Mouse (Mus musculus): ENCODE results near the gene Dusp1. TPM values are rescaled to one million over a fixed set of nuclear protein-coding genes. Genes with fewer than 3 reads are reported as not detected.

Dusp1 gene
- polyA plus RNA-seq, 1 experiment from 2014 or later: 18.9 TPM

DNA sequence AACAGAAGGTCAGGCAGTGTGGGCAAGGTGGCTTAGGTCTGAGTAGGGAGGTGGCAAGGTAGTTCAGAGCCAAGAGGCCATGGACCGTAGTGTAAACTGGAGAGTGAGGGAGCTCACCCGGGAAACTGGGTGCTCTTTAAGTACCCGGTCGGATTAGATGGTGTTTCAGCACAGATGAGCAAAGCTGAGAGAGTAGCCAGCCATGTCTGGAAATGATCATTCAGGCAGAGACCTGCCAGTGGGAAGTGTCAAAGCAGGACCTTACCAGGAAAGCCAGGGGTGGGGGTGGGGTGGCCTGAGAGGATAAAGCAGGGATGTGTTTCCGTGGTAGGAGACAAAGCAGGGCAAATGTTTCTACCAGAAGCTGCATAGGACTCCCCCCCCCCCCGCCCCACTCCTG lies 85.1 kb downstream of the Dusp1 start:
- Histone ChIP-seq H3K9me3 (ENCODE audit: control insufficient read depth) (no peaks in the 10 kb centered on the region), H3K27ac (ENCODE audit: low read depth, low read length) (no peak overlapping the region), H3K36me3 (ENCODE audit: control insufficient read depth, insufficient read depth) (no peaks in the 10 kb centered on the region), H3K4me1 (replicated peaks; ENCODE audit: control insufficient read depth, insufficient read depth, low read length) (no peaks in the 10 kb centered on the region), H3K4me3 (ENCODE audit: low read depth, low read length) (no peak overlapping the region), H3K27me3 (replicated peaks; ENCODE audit: control insufficient read depth, insufficient read depth, low read length) (no peaks in the 10 kb centered on the region), H3K4me2 (replicated peaks; ENCODE audit: low read depth) (no peak overlapping the region), H3K9ac (ENCODE audit: low read depth, low read length) (no peak overlapping the region)
- TF ChIP-seq CTCF (IDR thresholded peaks at IDR 0.05; ENCODE audit: low read depth): no peak
- 53% methylated on average over 6 of the region's 6 CpGs for WGBS
- no peak for ATAC-seq

DNA sequence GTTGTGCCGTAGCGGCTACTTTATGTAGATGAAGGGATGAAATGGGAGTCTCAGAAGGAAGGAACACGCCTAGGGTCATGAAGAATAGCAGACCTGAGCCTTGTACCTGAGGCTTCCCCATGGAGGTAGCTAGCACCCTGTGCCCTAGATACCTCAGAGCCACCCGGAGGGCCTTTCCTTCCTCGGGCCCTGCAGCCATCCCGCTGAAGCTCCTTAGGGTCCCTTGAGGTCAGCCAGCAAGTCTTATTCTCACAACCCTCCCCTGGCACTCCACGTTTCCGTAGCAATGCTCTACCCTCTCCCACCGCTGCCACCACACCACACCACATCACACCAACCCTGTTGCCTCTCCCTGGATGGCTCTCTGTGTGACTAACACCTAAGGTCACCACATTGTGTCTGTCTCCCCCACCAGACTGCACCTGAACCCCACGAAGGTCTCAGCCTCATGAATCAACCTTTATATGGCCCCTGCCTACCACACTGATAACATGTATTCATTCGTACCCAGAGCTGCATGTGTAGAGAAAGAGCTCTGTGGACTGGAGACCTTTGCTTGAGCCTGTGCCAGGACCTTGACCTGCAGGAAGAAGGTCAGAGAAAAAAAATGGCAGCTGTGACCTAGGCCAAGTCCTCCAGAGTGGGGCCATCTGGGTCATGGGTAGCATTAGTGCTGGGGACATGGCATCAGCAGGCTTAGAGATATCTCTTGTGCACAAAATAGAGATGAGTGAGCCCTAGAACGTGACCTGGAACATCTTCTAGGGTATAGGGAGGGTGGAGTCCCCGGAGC lies 93.6 kb downstream of the Dusp1 start:
- Histone ChIP-seq H3K4me2 (replicated peaks; ENCODE audit: low read depth) (no peak overlapping the region), H3K36me3 (ENCODE audit: control insufficient read depth, insufficient read depth) (no peaks in the 10 kb centered on the region), H3K27ac (ENCODE audit: low read depth, low read length) (no peak overlapping the region), H3K4me3 (ENCODE audit: low read depth, low read length) (no peak overlapping the region), H3K9ac (ENCODE audit: low read depth, low read length) (no peak overlapping the region), H3K27me3 (replicated peaks; ENCODE audit: control insufficient read depth, insufficient read depth, low read length) (no peaks in the 10 kb centered on the region), H3K4me1 (replicated peaks; ENCODE audit: control insufficient read depth, insufficient read depth, low read length) (no peaks in the 10 kb centered on the region), H3K9me3 (ENCODE audit: control insufficient read depth) (no peaks in the 10 kb centered on the region)
- no peak for TF ChIP-seq CTCF (IDR thresholded peaks at IDR 0.05; ENCODE audit: low read depth)
- no peak for ATAC-seq
- WGBS: 83% methylated on average over 13 of the region's 13 CpGs

DNA sequence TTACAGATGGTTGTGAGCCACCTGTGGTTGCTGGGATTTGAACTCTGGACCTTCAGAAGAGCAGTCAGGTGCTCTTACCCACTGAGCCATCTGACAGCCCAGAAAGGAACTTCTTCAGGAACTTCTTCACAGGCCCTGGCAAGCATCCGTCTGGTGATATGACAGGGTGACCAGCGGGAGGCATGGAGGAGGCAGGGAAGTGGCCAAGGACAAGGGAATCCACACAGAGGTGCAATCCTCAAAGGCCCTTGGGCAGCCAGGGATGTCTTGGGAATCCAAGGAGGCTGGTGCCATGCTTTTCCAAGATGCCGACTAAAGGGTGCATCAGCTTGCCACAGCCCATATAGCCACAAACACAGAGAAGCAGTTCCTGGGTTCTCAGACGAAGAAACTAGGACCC lies 94.3 kb downstream of the Dusp1 start:
- Histone ChIP-seq H3K27me3 (replicated peaks; ENCODE audit: control insufficient read depth, insufficient read depth, low read length) (no peaks in the 10 kb centered on the region), H3K9ac (ENCODE audit: low read depth, low read length) (no peak overlapping the region), H3K27ac (ENCODE audit: low read depth, low read length) (no peak overlapping the region), H3K4me1 (replicated peaks; ENCODE audit: control insufficient read depth, insufficient read depth, low read length) (no peaks in the 10 kb centered on the region), H3K4me3 (ENCODE audit: low read depth, low read length) (no peak overlapping the region), H3K4me2 (replicated peaks; ENCODE audit: low read depth) (no peak overlapping the region), H3K9me3 (ENCODE audit: control insufficient read depth) (no peaks in the 10 kb centered on the region), H3K36me3 (ENCODE audit: control insufficient read depth, insufficient read depth) (no peaks in the 10 kb centered on the region)
- no peak for ATAC-seq
- no peak for TF ChIP-seq CTCF (IDR thresholded peaks at IDR 0.05; ENCODE audit: low read depth)
- WGBS: 77% methylated on average over 4 of the region's 4 CpGs

DNA sequence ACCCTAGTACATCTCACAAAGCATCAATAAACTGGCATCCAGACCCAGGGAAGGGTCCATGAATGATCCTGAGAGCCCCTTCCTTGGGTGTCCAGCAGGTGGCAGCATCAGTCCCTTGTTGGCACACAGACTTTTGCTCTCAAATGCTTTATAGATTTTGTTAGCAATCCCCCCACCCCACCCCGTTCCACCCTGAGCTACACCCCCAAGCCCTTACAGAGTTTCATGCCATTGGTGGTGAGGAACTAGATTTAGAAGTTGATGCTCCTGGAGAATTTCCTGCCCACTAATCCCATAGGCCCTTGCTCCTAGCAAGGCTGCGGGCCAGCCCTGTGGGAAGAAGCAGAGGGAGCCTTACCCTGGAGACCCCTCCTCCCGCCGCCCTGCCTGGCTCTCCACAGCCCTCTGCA lies 95.2 kb downstream of the Dusp1 start:
- Histone ChIP-seq H3K36me3 (ENCODE audit: control insufficient read depth, insufficient read depth) (no peaks in the 10 kb centered on the region), H3K27ac (ENCODE audit: low read depth, low read length) (no peak overlapping the region), H3K4me3 (ENCODE audit: low read depth, low read length) (no peak overlapping the region), H3K9ac (ENCODE audit: low read depth, low read length) (no peak overlapping the region), H3K9me3 (ENCODE audit: control insufficient read depth) (no peaks in the 10 kb centered on the region), H3K27me3 (replicated peaks; ENCODE audit: control insufficient read depth, insufficient read depth, low read length) (no peaks in the 10 kb centered on the region), H3K4me1 (replicated peaks; ENCODE audit: control insufficient read depth, insufficient read depth, low read length) (no peaks in the 10 kb centered on the region), H3K4me2 (replicated peaks; ENCODE audit: low read depth) (no peak overlapping the region)
- 13% methylated on average over 4 of the region's 4 CpGs for WGBS
- peak; percentile 90 for TF ChIP-seq CTCF (IDR thresholded peaks at IDR 0.05; ENCODE audit: low read depth)
- peak; percentile 20; the same call in 1 of the 2 replicates for ATAC-seq

DNA sequence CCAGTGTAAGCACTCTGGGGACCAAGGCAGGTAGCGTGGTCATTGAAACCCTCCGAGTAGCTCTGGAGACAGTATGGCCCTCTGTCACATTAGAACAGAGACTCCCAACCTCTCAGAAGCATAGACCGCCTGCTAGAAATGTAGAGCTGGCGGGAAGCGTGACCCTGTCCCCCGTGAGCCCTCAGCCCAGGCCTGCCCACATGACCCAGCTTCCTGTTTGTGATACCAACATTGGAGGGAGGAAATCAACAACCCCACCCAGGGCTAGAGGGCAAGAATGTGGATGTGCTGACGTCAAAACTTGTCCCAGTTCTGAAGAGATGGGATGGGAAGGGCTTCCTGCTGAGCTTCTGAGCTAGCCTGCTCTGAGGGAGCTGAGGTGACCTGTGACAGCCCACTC lies 97.0 kb downstream of the Dusp1 start:
- no peak overlapping the region; the same call in 1 of the 2 replicates for H3K27ac ChIP-seq (ENCODE audit: low read depth, low read length)
- H3K9me3 ChIP-seq (ENCODE audit: control insufficient read depth): no peaks in the 10 kb centered on the region
- no peaks in the 10 kb centered on the region for H3K36me3 ChIP-seq (ENCODE audit: control insufficient read depth, insufficient read depth)
- no peaks in the 10 kb centered on the region for H3K27me3 ChIP-seq (replicated peaks; ENCODE audit: control insufficient read depth, insufficient read depth, low read length)
- WGBS: 62% methylated on average over 7 of the region's 7 CpGs
- H3K9ac ChIP-seq (ENCODE audit: low read depth, low read length): no peak overlapping the region
- TF ChIP-seq CTCF (IDR thresholded peaks at IDR 0.05; ENCODE audit: low read depth): no peak
- no peak overlapping the region for H3K4me3 ChIP-seq (ENCODE audit: low read depth, low read length)
- no peak overlapping the region for H3K4me2 ChIP-seq (replicated peaks; ENCODE audit: low read depth)
- ATAC-seq: no peak
- H3K4me1 ChIP-seq (replicated peaks; ENCODE audit: control insufficient read depth, insufficient read depth, low read length): no peaks in the 10 kb centered on the region

DNA sequence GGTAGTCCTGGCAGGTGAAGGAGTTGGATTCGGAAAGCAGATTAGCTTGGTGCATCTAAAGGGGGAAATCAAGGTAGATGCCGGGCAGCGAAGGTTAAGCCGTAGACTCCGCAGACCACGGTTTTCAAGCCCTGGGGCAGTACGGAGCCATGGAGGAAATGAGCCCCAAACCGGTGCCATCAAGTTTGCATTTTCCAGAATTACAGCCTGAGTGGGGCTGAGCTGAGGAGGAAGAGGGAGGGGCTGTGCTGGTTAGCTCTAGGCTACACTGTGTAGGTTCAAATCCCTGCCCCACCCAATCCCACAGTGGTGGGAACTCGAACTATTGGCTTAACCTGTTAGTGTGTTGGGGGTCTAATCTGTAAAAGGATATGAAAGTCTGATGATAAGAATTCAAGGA lies 97.4 kb downstream of the Dusp1 start:
- WGBS: 77% methylated on average over 9 of the region's 9 CpGs
- Histone ChIP-seq H3K36me3 (ENCODE audit: control insufficient read depth, insufficient read depth) (no peaks in the 10 kb centered on the region), H3K9me3 (ENCODE audit: control insufficient read depth) (no peaks in the 10 kb centered on the region), H3K27me3 (replicated peaks; ENCODE audit: control insufficient read depth, insufficient read depth, low read length) (0 out of 2 replicates have a peak, but pooled peaks cover under 1% of the 10 kb centered on the region), H3K27ac (ENCODE audit: low read depth, low read length) (peak overlapping the region; percentile 31; the same call in 1 of the 2 replicates), H3K4me1 (replicated peaks; ENCODE audit: control insufficient read depth, insufficient read depth, low read length) (no peaks in the 10 kb centered on the region), H3K4me2 (replicated peaks; ENCODE audit: low read depth) (no peak overlapping the region), H3K4me3 (ENCODE audit: low read depth, low read length) (no peak overlapping the region), H3K9ac (ENCODE audit: low read depth, low read length) (no peak overlapping the region)
- ATAC-seq: no peak
- TF ChIP-seq CTCF (IDR thresholded peaks at IDR 0.05; ENCODE audit: low read depth): no peak
